Mouse (Mus musculus) adrenal gland, adult (tissue): ENCODE data around the gene Setx.
A peak's percentile ranks its signal among the peaks of the same experiment; 100 is the strongest.

ENCODE experiments used
- DNase-seq, 2 experiments: peaks; one replicate each; pipeline ENCODE4 v3.0.0; 2022 to 2023; ENCODE audit warnings: low spot score in 1 of 2; ENCODE audit not compliant: inconsistent age in 2 of 2

Setx gene

GRCm38 (mm10) chr2:29130118-29130899 lies 6.3 kb downstream of the Setx start:
- DNase-seq: no peak

- no peak for DNase-seq
Observed at GRCm38 (mm10) chr2:29135161-29135560, 11.2 kb downstream of the Setx start.

GRCm38 (mm10) chr2:29151941-29152340 lies 28.0 kb downstream of the Setx start:
- DNase-seq: no peak

- no peak for DNase-seq
Observed at GRCm38 (mm10) chr2:29168067-29168466, 44.1 kb downstream of the Setx start.

GRCm38 (mm10) chr2:29174887-29175286 lies 50.9 kb downstream of the Setx start:
- no peak for DNase-seq

GRCm38 (mm10) chr2:29179810-29180209 lies 55.8 kb downstream of the Setx start:
- peak; percentile 17 to 54 for DNase-seq

GRCm38 (mm10) chr2:29181111-29181510 lies 57.1 kb downstream of the Setx start:
- peak in 1 of 2 experiments; percentile 20 for DNase-seq

- DNase-seq: no peak
Observed at GRCm38 (mm10) chr2:29183266-29183924, 59.4 kb downstream of the Setx start.

GRCm38 (mm10) chr2:29186209-29186608 lies 62.2 kb downstream of the Setx start:
- DNase-seq: peak; percentile 59 to 60

GRCm38 (mm10) chr2:29190392-29190791 lies 66.4 kb downstream of the Setx start:
- no peak for DNase-seq

GRCm38 (mm10) chr2:29191216-29192215 lies 67.5 kb downstream of the Setx start:
- DNase-seq: no peak

GRCm38 (mm10) chr2:29192629-29193278 lies 68.8 kb downstream of the Setx start:
- DNase-seq: no peak

- no peak for DNase-seq
Observed at GRCm38 (mm10) chr2:29193819-29194546, 70.0 kb downstream of the Setx start.

- peak; percentile 80 to 95 for DNase-seq
Observed at GRCm38 (mm10) chr2:29194547-29195463, 70.8 kb downstream of the Setx start.

- DNase-seq: no peak
Observed at GRCm38 (mm10) chr2:29196844-29197243, 72.9 kb downstream of the Setx start.

GRCm38 (mm10) chr2:29198446-29198845 lies 74.5 kb downstream of the Setx start:
- DNase-seq: peak; percentile 83 to 91

- DNase-seq: peak in 1 of 2 experiments; percentile 77
Observed at GRCm38 (mm10) chr2:29199909-29200308, 75.9 kb downstream of the Setx start.

- DNase-seq: peak; percentile 63 to 78
Observed at GRCm38 (mm10) chr2:29201223-29201955, 77.4 kb downstream of the Setx start.
